Mouse (Mus musculus): ENCODE measurements around the gene Kiz.

Kiz gene

GRCm38 (mm10) chr2:146865781-146866180 lies 10.1 kb downstream of the Kiz start:
- DNase-seq (ENCODE audit: low spot score in 2 of 2): no peak

GRCm38 (mm10) chr2:146871300-146872269 lies 15.9 kb downstream of the Kiz start:
- DNase-seq (ENCODE audit: low spot score in 2 of 2): no peak

GRCm38 (mm10) chr2:146872697-146873096 lies 17.0 kb downstream of the Kiz start:
- DNase-seq (ENCODE audit: low spot score in 2 of 2): no peak

- no peak for DNase-seq (ENCODE audit: low spot score in 2 of 2)
Observed at GRCm38 (mm10) chr2:146873881-146874441, 18.3 kb downstream of the Kiz start.

GRCm38 (mm10) chr2:146877423-146878098 lies 21.9 kb downstream of the Kiz start:
- DNase-seq (ENCODE audit: low spot score in 2 of 2): no peak

- DNase-seq (ENCODE audit: low spot score in 2 of 2): no peak
Observed at GRCm38 (mm10) chr2:146881623-146882022, 26.0 kb downstream of the Kiz start.

- DNase-seq (ENCODE audit: low spot score in 2 of 2): no peak
Observed at GRCm38 (mm10) chr2:146884291-146884855, 28.7 kb downstream of the Kiz start.

GRCm38 (mm10) chr2:146888786-146889414 lies 33.2 kb downstream of the Kiz start:
- no peak for DNase-seq (ENCODE audit: low spot score in 2 of 2)

- no peak for DNase-seq (ENCODE audit: low spot score in 2 of 2)
Observed at GRCm38 (mm10) chr2:146898977-146899376, 43.3 kb downstream of the Kiz start.

GRCm38 (mm10) chr2:146916085-146916484 lies 60.4 kb downstream of the Kiz start:
- no peak for DNase-seq (ENCODE audit: low spot score in 2 of 2)

GRCm38 (mm10) chr2:146917770-146918169 lies 62.1 kb downstream of the Kiz start:
- no peak for DNase-seq (ENCODE audit: low spot score in 2 of 2)

GRCm38 (mm10) chr2:146920375-146921160 lies 64.9 kb downstream of the Kiz start:
- DNase-seq (ENCODE audit: low spot score in 2 of 2): no peak

- DNase-seq (ENCODE audit: low spot score in 2 of 2): no peak
Observed at GRCm38 (mm10) chr2:146925296-146925695, 69.6 kb downstream of the Kiz start.

- DNase-seq (ENCODE audit: low spot score in 2 of 2): no peak
Observed at GRCm38 (mm10) chr2:146925846-146926245, 70.2 kb downstream of the Kiz start.

GRCm38 (mm10) chr2:146948223-146948776 lies 92.6 kb downstream of the Kiz start:
- DNase-seq (ENCODE audit: low spot score in 2 of 2): no peak

GRCm38 (mm10) chr2:146956366-146956765 lies 100.7 kb downstream of the Kiz start:
- DNase-seq (ENCODE audit: low spot score in 2 of 2): no peak

- DNase-seq (ENCODE audit: low spot score in 2 of 2): peak; percentile 16 to 37
Observed at GRCm38 (mm10) chr2:146958398-146958911, 102.8 kb downstream of the Kiz start.

- peak; percentile 67 to 82 for DNase-seq (ENCODE audit: low spot score in 2 of 2)
Observed at GRCm38 (mm10) chr2:146958951-146959821, 103.5 kb downstream of the Kiz start.

GRCm38 (mm10) chr2:146975024-146975423 lies 119.4 kb downstream of the Kiz start:
- no peak for DNase-seq (ENCODE audit: low spot score in 2 of 2)

All from frontal cortex, postnatal 10 days (tissue).